Mouse (Mus musculus) erythroblast, embryonic 14.5 days (primary cell): ENCODE data around the gene Obscn.

Experiments
- GATA1 ChIP-seq: IDR thresholded peaks from 2 replicates; pipeline ENCODE4 v1.6.1; 2012; ENCODE audit warnings: low read length, inconsistent platforms, mixed read lengths
- TAL1 ChIP-seq: IDR thresholded peaks from 3 replicates; pipeline ENCODE4 v1.6.1; 2012; ENCODE audit warnings: low read length, inconsistent platforms, mixed read lengths

DNA sequence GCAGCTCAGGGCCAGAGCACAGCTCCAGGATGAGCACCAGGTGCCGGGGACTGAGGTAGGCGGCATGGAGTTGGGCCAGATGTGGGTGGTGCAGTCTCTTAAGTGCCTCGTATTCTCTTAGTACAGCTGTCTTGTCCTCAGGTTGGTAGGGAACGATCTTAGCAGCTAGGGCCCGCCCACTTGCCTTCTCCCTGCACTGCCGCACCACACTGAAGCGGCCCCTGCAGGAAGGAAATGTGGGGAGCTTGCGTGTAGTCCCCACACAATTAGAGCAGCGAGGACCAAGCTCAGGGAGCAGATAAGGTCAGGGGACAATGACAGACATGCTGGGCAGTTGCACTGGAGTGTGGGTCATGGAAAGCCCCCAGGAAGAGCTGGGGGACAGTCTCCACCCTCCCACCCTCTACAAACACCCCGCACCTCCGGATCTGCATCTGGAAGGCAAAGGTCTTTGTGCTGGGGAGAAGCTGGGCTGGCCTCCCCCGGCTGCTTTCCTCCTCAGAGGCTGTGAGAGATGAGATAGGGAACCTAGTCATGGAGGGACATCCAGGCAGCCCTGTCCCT is 140.3 kb downstream of the Obscn start:
- TF ChIP-seq GATA1 (no peak), TAL1 (no peak)
